Mouse (Mus musculus) embryo, embryonic 11 days (tissue): Measurements from ENCODE around the gene Zfp462.
A peak's percentile ranks its signal among the peaks of the same experiment; 100 is the strongest.

Source experiments
- DNase-seq: peaks from one replicate; pipeline ENCODE4 v3.0.0-alpha.2; 2015

Zfp462 gene

DNA sequence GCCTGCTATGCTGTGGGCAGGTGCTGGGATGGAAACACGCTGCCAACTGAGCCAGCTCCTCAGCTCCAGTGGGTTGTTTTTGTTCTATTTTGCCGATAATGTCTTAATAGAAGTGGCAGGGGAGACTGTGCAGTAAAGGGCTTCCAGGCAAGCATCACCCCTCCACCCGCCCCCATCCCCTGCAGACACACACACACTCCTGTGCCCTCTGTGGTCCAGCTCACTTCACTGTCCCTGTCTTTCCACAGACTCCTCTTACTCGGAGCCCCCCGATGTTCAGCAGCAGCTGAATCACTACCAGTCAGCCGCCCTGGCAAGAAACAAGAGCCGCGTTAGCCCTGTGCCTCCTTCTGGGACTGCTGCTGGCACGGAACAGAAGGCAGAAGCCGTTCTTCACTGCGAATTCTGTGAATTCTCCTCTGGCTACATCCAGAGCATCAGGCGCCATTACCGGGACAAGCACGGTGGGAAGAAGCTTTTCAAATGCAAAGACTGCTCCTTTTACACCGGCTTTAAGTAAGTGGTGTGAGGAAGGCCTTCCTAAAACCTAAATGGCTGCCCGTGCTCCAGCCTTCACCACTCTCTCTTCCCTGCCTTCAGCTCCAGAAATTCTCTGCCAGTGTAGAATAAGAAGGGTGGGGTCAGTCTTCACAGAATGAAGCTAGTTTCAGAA is 105.2 kb downstream of the Zfp462 start:
- DNase-seq: no peak

DNA sequence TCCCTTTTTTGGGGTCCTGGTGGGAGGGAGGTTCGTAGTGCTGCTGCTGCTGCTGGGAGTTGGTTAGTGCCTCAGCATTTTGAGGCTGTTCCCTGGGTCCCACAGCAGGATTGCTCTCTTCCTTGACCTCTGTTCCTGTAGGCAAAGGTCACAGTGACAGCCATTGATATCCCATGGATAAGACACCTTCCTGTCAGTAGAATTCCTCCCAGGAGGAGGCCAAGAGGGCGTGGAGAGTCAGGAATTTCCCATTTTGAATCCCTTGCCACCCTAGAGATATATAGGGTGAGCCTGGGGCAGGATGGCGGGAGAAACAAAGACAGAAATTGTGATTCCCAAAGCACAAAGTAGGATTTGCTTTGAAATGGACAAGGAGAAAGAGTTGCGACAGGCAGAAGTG is 106.5 kb downstream of the Zfp462 start:
- DNase-seq: no peak

- no peak for DNase-seq
Measured at GRCm38 (mm10) chr4:55052686-55053085, 107.8 kb downstream of the Zfp462 start.

- no peak for DNase-seq
Measured at GRCm38 (mm10) chr4:55057666-55058455, 113.0 kb downstream of the Zfp462 start.

GRCm38 (mm10) chr4:55058901-55059300 is 114.1 kb downstream of the Zfp462 start:
- no peak for DNase-seq

DNA sequence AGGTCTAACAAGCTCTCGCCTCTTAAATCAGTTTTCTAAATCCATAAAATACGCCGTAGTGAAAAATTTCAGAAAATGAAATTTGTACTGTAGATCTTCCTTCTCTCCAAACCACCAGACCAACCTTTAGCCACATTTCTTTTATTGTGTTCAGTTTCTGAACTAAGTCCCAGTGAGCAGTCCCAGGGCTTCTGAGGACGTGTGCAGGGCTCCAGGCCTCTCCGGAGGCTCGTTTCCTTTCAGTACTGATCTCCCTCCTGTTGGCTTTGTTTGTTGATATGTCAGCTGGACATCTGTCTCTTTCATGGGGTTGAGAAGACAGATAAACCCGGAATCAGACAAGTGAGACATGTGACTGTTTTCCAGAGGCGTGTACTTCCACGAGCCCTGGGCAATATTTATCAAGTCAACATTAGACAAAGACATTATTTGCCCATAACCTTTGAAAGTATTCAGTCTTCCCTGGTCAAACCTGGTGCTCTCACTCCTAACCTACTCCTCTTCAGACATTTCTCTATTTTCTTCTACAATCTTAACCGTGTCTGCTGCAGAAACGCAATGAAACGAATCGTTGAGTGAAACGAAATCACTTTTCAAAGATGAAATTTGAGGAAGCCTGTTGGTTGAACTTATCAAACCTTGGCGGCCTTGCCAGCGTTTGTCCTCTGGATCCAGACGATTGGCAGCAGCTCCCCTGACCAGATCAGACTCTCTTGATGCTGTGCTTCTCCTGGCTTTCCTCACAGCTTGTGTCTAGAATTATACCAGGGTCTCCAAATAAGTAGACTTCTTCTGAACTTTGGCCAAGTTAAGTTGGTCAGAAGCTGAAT is 121.7 kb downstream of the Zfp462 start:
- no peak for DNase-seq

GRCm38 (mm10) chr4:55071535-55071934 is 126.7 kb downstream of the Zfp462 start:
- DNase-seq: no peak

GRCm38 (mm10) chr4:55077133-55077889 is 132.5 kb downstream of the Zfp462 start:
- DNase-seq: peak; percentile 39

DNA sequence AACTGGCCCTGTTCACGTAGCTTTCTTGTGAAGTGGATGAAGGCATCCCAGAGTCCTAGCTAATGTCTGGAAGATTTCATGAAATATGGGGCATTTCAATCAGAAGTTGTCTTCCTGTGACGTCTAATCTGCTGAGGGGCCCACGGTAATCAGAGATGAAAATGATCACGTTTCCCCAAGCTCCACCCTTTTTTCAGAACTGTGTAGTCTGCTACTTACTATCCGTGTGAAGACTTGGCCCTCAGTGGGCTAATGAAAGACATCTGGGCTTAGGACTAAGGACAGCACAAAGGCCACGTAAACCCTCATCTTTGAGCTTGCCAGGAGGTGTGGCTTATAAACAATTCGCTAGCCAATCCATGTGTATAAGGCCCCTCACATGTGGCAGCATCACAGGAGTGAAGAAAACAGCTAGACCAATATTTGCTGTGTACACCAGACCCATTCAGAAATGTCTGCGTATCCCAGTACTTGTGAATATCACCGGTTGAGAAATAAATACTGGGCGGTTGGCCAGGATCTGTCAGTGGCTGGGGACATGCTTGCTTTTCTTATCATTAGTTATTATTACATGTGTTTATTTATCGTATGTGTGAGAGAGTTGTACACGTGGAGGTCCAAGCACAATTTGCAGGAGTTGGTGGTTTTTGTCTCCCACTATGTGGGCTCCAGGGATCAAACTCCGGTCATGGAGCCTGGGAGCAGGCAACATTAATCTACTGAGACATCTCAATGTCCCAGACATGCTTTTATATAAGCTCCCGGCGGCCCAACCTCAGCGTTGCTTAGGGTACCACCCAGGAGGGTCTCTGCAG is 133.3 kb downstream of the Zfp462 start:
- peak; percentile 25 for DNase-seq

DNA sequence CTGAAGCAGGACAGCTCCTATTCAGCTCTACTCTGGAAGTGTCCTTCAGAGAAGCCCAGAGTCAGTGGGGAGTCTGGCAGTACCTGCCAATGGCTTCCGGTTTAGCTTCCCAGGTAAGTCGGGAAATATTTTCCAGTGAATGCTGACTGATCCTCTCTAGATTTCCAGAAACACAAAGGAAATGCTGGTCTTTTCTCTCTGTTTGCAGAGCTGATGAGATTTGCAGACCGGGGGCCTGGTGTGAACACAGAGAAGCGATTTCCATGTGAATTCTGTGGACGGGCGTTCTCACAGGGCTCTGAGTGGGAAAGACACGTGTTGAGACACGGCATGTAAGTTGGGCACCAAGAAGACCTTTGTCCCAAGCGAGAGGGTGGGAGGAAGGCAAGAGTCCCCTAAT is 134.2 kb downstream of the Zfp462 start:
- no peak for DNase-seq

GRCm38 (mm10) chr4:55084080-55084688 is 139.3 kb downstream of the Zfp462 start:
- no peak for DNase-seq

GRCm38 (mm10) chr4:55088153-55088552 is 143.3 kb downstream of the Zfp462 start:
- no peak for DNase-seq

GRCm38 (mm10) chr4:55088922-55089321 is 144.1 kb downstream of the Zfp462 start:
- no peak for DNase-seq

- no peak for DNase-seq
Measured at GRCm38 (mm10) chr4:55097157-55097556, 152.3 kb downstream of the Zfp462 start.

- no peak for DNase-seq
Measured at GRCm38 (mm10) chr4:55098366-55098765, 153.5 kb downstream of the Zfp462 start.

DNA sequence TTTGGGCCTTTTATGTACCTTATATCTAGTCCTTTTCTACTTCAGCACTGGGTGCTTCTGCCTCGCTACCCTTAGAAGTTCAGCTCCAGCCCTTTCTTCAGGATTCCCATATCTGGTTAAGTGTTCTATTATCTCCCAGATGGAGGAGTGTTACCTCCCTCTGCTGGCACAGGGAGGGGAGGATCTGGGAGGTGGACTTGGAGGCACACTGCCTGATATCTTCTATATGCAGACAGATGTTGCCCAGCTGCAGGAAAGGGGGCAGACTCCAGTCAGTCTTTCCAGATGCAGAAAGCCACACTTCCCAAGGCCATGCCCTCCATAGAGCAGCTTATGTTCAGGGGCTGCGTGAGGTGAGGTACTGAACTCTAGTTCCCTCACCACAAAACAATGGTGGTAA is 156.0 kb downstream of the Zfp462 start:
- DNase-seq: peak; percentile 31

DNA sequence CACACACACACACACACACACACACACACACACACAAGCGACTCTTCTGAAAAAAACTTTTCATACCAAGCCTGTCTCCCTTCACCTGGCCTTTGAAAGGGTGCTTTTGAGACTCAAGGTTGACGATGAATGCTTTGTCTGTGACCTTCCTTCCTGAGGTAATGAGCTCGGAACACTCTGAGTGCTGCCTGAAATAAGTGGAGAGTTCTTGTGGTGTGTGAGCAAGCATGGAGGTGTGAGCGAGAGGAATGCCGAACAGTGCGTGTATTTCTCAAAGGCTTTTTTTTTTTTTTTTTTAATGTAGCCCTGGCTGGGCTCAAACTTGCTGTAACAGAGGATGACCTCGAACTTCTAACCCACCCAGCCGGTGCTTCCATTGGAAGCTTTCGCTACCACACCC is 156.8 kb downstream of the Zfp462 start:
- no peak for DNase-seq

- no peak for DNase-seq
Measured at GRCm38 (mm10) chr4:55102382-55102781, 157.5 kb downstream of the Zfp462 start.

DNA sequence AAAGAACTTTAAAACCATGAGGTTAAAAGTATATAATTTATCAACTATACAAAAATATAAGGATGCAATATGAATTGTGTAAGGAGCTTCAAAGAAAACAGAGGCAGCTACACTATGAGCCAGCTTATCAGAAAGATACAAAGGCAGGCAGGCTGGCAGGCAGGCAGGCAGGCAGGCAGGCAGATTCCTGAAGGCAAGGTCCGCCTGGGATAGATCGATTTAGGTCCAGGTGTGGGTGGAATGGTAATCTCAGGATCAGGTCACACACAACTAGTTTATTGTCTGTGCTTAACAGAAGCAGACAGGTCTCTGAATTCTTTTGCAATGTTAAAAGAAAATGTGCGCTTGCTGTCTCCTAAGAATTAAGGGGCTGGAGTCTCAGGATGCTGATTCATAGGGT is 158.7 kb downstream of the Zfp462 start:
- DNase-seq: no peak

- DNase-seq: no peak
Measured at GRCm38 (mm10) chr4:55117839-55118487, 173.1 kb downstream of the Zfp462 start.

- DNase-seq: no peak
Measured at GRCm38 (mm10) chr4:55121126-55121525, 176.3 kb downstream of the Zfp462 start.
